Mouse (Mus musculus) ES-Bruce4 (cell line): ENCODE measurements around the gene Zfp217.

ENCODE experiments used
- CTCF ChIP-seq: IDR thresholded peaks from one replicate; pipeline ENCODE4 v1.8.1; 2011; ENCODE audit warnings: low read depth, low read length
- POLR2A ChIP-seq: IDR thresholded peaks from one replicate; pipeline ENCODE4 v1.8.1; 2011; ENCODE audit warnings: low read length; ENCODE audit not compliant: insufficient read depth

GRCm38 (mm10) chr2:170103341-170103740, 44.6 kb downstream of the Zfp217 start:
- TF ChIP-seq CTCF (no peak), POLR2A (no peak)
